Mouse (Mus musculus): ENCODE data around the gene Pak4. TPM values are rescaled to one million over a fixed set of nuclear protein-coding genes. Genes with fewer than 3 reads are reported as not detected.

The Pak4 gene
- total RNA-seq, 4 experiments from 2014 or later: 12.2 to 14.2 (median 13.1) TPM

DNA sequence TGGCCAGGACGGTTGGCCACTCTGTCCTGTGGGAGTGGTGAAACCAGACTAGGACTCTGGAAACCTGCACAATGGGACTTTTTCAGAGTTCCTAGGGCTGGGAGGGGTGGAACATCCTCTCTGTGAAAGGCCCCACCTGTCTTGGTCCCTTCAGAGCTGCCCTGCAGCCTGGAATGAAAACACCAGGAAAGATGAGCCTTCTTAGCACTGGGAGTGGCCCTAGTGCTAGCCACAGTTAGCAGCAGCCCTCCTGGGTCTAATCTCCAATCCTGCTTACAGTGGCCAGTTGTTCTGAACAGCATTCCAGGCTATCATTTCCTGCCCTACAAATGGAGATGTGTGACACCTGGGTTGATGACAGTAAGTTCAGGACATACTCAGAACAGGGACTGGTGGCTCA, 6.1 kb downstream of the Pak4 start:
- no peak for DNase-seq (ENCODE audit: low spot score in 2 of 2)

DNA sequence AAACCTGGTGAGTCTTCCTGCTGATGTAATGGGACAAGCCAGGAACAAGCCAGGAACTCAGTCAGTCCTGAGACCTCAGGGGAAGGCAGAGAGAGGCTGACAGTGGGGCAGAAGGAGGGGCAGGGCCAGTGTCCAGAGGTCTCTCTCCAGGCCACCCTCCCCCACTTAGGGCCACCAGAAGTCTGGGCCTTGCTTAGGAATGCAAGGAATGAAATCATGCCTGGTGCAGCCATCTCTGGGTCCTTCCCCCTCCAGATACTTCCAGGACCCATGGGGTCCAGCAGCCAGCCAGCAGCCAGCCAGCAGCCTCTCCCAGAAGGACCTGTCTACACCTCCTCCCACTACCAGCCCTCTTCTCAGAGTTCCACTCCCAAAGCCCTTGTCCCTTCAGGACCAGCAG, 10.3 kb downstream of the Pak4 start:
- no peak for DNase-seq (ENCODE audit: low spot score in 2 of 2)

DNA sequence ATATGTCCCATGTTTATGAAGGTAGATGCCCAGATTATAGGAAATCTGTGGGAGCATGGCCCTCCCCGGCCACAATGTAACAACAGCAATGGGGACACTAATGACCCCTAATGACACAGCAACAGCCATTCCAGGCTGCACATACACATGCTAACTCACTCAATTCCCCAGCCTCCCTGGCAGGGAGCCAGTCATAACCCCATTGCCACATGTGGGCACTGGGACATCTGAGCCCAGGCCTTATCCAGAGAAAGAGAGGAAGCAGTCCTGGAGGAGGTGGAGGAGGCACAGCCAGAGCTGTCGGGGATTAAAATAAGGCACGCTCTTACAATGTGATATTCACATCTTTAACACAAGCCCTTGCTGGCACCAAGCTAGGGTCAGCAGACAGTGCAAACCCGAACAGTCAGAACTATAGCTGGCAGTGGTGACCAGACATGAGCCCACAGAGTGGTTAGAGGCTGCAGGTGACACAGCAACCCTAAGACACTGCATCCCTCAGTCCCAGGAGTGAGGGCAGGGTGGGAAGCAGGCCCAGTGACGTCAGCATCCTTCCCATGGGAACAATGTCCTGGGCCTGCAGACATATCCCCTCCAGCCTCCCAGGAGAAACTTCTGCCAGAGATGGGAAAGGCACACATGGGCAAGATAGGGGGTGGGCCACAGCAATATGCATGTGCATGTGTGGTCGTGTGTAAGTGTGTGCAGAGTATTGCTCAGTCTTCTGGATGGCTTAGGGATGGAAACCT, 11.1 kb downstream of the Pak4 start:
- no peak for DNase-seq (ENCODE audit: low spot score in 2 of 2)

DNA sequence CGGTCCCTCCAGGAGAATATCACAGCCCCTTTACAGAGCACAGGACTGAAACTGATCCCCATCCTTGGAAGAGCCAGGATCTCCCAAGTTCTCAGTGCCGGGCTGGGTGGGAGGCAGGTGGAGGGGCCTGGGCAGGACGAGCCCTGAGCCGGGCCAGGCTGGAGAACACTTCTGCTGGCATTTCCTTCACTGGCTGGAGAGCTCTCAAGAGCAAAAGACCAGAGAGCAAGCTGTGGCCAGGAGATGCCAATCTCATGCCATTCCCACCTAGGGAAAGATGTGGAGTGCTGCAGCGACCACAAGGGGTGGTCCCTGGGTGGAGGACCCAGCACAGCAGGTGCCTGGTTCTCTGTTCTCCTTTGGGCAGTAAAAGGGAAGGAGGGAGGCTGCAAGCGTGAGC, 13.0 kb downstream of the Pak4 start:
- DNase-seq (ENCODE audit: low spot score in 2 of 2): no peak

DNA sequence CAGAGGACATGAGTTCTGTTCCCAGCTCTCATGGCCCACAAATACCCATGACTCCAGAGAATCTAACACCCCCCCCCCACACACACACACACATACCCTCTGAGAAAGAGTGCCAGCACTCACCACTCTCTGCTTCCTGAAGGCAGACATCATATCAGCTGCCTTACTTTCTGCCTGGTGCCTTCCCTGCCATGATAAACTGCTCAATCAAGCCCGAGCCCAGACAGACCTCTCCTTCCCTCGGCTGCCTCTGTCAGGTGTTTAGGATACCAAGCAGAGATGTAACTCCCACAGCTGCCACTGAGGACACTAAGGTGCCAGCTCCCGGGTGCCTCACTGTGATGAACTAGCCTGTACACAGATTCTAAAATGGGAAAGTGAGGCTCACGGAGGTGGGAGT, 13.5 kb downstream of the Pak4 start:
- DNase-seq (ENCODE audit: low spot score in 2 of 2): no peak

DNA sequence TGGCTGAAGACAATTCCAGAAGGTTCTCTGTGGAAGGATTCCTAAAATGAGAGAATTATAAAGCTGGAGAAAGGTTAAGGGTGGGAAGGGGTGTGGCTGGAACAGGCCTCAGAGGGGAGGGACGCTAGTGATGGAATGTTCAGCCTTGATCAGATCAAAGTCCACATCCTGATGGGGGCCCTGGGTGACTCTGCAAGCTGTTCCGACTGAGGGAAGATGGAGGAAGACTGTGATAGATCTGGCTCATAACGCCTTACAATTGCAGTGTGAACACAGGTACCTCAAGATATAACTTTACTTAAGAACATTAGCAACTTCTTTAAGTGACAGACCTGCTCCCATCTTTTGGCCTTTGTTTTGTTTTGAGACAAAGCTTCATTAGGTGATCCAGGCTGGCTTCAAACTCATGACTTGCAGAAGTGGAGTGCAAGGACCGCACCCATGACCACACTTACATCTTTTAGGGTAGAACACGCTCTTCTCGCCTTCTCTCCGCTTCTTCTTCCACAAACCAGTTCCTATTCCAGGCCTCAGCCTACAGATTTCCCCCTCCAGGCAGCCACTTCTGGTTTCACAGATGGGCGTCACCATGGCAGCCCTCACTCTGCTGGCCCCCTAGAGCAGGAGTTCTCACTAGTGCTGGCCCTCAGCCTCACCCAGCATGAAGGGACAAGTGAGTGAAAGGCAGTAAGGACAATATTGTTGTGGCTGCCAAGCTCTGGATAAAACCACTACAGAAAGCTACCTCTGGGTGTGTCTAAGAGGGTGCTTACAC, 14.2 kb downstream of the Pak4 start:
- DNase-seq (ENCODE audit: low spot score in 2 of 2): peak in 1 of 2 experiments; percentile 40

DNA sequence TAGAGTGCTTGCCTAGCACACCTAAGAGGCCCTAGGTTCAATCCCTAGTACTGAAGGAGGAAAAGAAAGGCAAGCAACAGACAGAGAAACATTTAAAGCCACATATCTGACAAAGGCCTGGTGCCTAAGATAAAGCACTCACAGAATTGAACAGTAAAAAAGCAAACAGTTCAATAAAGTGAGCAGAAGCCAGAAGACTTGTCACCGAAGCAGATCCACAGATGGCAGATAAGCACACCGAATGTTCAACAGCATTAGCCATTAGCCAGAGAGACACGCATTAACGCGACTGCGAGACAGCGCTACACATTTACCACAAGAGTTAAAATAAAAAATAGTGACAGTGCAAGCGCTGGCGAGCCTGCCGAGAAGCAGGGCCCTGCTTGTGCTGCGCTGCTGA, 15.1 kb downstream of the Pak4 start:
- peak in 1 of 2 experiments; percentile 51 for DNase-seq (ENCODE audit: low spot score in 2 of 2)

DNA sequence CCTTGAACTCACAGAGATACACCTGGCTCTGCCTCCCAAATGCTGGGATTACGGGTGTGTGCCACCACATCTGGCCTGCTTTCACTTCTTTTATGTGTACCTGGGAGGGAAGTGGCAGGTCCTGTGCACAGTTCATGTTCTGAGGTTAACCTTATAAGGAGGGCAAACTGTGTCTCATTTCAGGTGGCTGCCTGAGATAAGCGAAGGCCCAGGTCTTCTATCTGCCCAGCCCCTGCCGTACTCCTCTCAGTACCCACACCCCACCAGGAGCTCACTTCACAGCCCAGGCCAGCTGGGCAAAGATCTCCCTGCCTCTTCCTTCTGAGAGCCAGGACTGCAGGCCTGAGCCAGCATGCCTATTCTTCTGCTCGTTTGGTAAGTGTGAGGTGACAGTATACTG, 16.3 kb downstream of the Pak4 start:
- no peak for DNase-seq (ENCODE audit: low spot score in 2 of 2)

DNA sequence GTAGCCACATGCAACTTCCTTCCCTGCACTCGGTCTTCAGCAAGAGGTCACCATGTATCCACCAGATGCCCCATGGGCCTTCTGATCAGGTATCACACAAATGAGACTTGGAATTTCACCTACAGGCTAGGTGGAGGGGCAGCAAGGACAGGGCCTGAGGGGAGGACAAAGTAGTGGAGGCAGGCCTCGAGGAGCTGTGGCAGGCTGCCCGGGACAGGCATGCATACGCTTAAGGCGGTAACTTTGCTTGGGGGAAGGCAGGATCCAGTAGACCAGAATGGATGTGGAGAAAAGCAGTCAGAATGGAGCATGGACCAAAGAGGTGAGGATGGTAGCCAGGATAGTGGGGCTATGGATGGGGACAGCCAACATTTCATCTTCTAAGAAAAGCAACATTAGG, 18.2 kb downstream of the Pak4 start:
- no peak for DNase-seq (ENCODE audit: low spot score in 2 of 2)

DNA sequence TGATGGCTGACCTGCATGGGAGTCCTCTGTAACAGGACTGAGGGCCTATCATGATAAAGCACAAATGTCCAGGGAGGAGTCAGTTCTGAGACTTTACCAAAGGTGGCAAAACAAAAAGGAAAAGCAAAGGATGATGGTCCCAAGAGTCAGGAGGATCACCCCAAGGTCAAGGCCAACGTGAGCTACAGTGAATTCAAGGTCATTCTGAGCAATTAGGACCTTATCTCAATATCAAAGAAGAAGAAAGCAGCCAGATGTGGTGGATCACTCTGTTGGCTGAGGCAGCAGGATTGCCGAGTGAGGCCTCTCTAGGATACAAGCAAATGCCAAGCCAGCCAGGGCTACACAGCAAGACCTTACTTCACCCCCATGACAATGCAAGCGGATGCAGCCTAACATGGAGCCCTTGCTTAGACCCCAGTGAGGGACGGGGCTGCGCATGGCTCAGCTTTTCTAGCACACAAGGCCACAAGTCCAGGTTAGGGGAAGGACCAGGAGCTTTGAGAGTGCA, 19.4 kb downstream of the Pak4 start:
- DNase-seq (ENCODE audit: low spot score in 2 of 2): no peak

DNA sequence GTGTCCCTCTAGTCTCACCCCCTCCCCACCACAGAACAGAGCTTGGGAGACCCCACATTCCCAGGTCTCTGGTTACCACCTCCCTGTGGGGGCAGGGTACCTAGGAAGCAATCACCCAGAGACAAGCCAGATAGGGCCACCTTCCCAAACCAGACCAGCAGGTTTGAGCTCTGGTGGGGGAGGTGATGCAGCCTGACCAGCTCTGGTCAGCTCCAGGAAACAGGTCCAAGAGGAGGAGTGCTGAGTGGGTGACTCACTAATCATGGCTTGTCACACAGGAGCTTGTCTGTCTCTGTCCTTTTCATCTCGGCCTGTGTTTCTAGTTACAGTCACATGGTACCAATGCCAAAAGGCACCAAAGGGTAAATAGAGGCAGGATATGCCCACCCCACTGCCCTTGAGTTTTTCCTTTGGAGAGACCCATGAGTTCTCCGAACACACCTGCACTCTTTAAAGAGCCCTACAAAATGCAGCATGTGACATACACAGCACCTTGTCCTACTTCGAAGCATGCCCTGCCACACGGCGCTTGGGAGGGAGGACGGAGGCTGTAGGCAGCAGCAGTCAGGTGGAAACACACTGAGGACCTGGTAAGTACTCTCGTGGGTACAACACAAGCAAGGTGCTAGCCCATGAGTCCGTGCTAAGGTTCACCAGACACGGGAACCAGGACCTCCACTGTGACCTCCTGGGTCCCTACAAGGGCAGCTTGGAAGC, 20.0 kb downstream of the Pak4 start:
- DNase-seq (ENCODE audit: low spot score in 2 of 2): no peak

DNA sequence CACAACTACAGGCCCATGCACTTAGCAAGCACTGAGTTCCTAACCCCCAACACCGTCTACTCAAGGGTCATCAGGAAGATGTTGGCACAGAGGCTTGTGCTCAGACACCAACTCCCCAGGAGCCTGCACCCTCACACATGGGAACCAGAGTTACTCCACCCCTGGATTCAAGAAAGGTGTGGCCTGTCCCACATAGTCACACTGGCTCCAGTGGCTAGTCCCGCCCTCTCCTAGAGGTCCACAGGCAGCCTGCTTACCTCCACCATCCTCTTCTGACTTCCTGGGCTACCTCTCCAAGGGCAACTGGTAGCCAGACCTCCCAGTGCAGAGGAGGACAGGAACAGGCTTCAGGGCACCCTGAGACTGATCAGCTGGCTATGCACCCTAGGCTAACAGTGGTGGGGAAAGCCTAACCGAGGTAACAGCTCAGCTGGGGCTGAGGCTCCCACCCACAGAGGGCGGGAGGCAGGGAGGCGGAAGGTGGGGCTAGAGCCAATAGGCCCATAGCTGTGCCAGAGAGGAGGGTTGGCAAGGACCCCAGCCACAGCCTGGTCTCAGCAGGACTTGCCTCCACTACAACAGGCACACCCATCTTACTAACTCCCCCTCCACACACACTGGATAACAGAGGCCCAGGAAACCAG, 21.6 kb downstream of the Pak4 start:
- DNase-seq (ENCODE audit: low spot score in 2 of 2): peak; percentile 60 to 61

DNA sequence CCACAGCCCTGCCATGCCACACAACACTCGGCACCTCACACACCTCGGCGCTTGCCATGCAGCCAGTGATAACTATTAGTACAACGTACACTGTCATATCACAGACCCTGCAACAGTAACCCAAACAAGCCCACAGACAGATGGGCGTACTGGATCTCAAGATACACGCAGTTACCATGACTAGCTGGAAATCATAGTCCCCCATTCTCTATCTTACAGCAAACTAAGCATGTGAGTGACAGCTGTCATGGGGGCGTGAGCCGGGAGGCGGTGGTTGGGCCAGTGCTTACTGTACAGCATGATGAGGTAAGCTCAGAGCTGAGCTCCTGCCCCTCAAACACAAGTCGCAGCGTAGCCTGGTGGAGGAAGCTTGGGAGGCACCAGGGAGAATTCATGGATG, 22.4 kb downstream of the Pak4 start:
- peak; percentile 73 to 76 for DNase-seq (ENCODE audit: low spot score in 2 of 2)

DNA sequence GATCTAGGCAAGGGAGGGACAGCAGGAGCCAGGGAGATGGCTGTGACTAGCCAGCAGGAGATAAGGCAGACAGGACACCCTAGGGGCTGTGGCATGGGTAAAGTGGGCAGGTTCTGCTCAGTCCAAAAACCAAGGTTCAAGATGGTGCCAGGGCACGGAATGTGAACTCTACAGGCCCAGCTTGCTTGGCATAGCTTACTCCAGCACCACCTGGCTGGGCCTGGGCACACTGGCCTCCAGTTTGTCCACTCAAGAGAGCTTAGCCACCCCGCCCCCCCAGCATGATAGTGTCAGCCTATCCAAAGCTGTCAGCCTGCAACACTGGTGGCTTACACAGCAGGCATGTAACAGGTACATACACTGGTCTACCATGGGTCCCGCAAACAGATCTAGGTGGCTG, 24.7 kb downstream of the Pak4 start:
- DNase-seq (ENCODE audit: low spot score in 2 of 2): no peak

DNA sequence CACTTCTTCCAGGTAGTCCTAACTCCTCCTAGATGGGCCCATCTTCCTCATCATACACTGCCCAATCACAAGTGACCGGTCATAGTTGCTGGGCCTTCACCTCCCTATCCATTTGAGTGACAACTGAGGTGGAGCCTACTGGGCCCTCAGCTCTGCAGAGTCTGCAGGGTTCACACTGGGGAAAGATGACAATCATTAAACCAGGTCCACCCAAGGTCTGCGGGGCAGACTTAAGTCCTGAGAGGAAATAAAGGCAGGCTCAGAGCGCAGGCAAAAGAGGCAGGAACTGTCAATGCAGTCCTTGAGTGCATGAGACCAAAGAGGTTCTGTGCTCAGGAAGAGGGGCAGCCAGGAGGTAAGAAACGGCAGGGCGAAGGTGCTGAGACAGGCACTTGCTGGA, 25.3 kb downstream of the Pak4 start:
- DNase-seq (ENCODE audit: low spot score in 2 of 2): no peak

DNA sequence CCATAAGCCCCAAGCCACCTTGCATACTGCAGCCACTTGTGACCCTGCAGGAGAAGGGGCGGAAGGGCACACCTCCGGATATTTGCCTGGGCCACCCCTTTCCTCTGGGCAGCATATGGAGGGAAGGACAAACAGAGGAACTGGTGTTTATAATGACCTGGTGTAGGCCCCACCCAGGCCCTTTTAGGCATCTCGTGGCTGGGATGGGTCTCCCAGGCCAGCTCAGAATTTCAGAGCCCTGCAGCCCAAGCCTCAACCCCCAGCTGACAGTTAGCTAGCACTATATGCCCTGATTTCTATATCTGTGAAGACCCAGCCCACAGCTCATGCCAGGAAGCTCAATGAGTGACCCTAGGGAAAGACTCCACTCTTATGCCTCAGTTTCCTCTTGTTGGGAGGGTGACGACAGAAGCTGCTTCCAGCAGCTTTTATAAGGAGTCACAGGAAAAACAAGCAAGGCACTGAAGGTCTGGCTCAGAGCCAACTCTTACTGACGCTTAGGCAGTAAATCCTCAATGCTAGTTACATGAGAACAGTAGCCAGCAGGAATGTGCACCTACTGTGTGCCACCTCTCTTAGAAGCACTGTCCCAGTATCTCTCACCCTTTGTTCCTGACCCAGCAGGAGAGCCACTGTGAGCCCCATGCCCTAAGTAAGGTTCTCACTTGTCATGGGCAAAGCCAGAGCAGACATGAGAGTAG, 26.9 kb downstream of the Pak4 start:
- DNase-seq (ENCODE audit: low spot score in 2 of 2): no peak

DNA sequence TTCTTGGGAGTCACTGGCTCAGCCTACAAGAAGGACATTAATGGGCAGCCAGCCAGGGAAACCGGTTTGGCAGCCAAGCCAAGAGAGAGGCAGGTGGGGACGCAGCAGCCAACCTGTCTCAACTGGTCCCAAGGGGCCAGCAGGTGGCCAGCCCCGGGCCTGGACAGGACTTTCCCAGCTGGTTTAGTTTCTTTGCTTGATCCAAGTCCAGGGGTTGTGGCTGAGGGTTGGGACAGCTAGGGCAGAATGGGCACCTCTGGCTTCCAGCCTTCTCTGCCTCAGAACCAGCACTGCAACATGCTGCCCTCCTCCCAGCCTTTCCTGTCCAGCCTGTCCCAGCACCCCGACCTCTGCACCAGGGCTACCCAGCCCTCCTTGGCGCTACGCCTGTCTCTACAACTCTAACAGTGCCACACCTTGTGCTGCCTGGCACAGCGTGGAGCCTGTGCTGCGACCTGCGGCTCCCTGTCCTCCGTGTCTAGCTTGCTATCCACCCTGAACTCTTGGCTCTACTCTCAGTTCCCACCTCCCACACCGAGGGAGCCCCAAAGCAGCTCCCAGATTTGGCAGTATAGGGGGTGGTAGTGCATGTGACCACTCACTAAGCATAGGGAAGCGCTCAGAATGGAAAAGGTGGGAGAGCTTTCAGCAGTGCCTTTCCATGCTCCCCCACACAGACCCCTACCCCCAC, 27.5 kb downstream of the Pak4 start:
- no peak for DNase-seq (ENCODE audit: low spot score in 2 of 2)

DNA sequence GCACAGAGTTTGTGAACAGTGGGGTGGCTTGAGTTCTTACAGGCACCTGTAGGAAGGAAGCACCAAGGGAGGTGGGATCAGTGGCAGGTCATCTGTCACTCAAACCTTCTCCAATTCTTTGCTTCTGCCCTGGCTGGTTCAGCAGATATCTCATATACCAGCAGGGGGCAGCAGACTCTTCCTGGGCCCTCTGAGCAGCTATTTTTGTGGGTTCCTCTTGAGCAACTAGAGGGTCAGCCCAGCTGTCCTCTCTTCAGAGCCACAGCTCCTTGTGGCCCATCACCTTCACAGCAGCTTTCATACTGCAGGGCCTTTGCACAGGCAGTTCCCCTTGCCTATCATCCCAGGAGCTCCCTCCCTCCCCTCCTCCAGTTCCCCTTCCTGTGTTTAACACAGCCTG, 29.7 kb downstream of the Pak4 start:
- peak; percentile 52 to 76 for DNase-seq (ENCODE audit: low spot score in 2 of 2)

DNA sequence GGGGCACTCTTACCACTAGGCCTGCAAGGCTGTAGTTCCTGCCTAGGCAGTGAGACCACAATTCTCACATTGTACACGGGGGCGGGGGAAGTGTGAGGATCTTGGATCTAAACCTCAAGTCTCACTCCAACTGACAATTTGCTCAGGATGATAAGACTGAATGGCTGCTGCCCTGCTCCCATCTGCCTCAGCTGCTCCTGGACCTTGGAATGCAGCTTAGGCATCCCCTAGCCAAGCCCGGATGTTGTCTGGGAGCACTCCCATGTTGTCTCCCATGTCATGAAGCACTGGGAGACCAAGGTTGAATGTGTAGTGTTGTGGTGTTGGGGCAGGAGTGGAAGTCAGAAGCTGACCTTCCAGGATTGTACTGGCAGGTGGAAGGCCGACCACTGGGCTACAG, 30.4 kb downstream of the Pak4 start:
- DNase-seq (ENCODE audit: low spot score in 2 of 2): no peak

DNA sequence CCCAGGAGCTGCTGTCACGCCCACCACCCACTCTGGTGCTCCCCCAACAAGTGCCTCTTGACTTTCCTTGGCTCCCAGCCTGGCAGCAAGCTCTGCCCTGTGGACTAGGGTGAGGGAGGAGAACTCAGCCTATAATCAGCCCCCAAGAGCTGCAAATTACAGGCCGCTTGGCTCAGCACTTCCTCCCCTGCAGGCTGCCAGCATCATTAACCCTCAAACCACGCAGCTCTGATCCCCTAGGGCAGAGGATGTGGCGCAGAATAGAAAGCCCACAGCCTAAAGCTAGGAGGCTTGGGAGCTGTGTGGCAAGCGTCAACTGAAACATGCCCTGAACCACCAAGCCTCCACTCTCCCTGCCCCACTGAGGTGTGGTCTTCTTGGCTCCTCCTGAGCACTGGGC, 32.6 kb downstream of the Pak4 start:
- DNase-seq (ENCODE audit: low spot score in 2 of 2): no peak

Measured in layer of hippocampus, adult 8-10 months (tissue).